Mouse (Mus musculus): ENCODE data around the gene Glo1.

DNA sequence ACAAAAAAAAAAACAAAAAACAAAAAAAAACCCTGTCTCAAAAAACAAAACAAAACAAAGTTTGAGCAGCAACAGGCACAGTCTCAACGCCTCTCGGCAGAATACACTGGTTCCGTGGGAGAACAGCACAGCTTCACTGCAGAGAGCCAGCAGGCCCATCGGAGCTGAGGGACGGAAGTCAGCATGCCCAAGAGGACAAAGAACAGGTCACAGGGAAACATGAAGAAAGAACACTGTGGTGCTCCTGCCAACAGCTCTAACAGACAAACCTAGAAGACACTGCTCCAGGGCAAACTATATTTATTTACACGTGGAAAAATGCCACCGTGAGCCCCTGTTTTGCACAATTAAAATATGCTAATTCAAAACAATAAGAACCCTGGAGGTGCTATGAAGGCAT is 61.7 kb downstream of the Glo1 start:
- no peak for TF ChIP-seq CTCF (IDR thresholded peaks at IDR 0.05; ENCODE audit: low read depth, low read length)
- TF ChIP-seq GATA1 (IDR thresholded peaks at IDR 0.05; ENCODE audit: borderline replicate concordance, low read length) = no peak
- no peak for TF ChIP-seq TAL1 (conservative IDR thresholded peaks at IDR 0.05; ENCODE audit: low read depth, low read length)
- TF ChIP-seq POLR2AphosphoS5 (IDR thresholded peaks at IDR 0.05; ENCODE audit: insufficient replicate concordance, low read depth, low read length) = no peak

Measured in G1E (cell line).